Mouse (Mus musculus): ENCODE measurements around the gene Ifih1. TPM values are rescaled to one million over a fixed set of nuclear protein-coding genes. Genes with fewer than 3 reads are reported as not detected.

Gene Ifih1
- polyA plus RNA-seq, 1 experiment from 2014 or later, result 2.7 TPM

- Histone ChIP-seq H3K27ac (no peak overlapping the region), H3K4me1 (no peaks in the 10 kb centered on the region), H3K27me3 (no peaks in the 10 kb centered on the region), H3K9me3 (replicated peaks) (no peaks in the 10 kb centered on the region), H3K9ac (no peak overlapping the region), H3K4me2 (no peak overlapping the region), H3K36me3 (no peaks in the 10 kb centered on the region), H3K4me3 (replicated peaks) (no peak overlapping the region)
- WGBS, result 87% methylated on average over 5 of the region's 5 CpGs
- ATAC-seq (replicated peaks; ENCODE audit: low FRiP score), result no peak
Observed at GRCm38 (mm10) chr2:62628356-62628755, 17.7 kb downstream of the Ifih1 start.

- Histone ChIP-seq H3K9ac (no peak overlapping the region), H3K27ac (no peak overlapping the region), H3K27me3 (no peaks in the 10 kb centered on the region), H3K36me3 (no peaks in the 10 kb centered on the region), H3K4me3 (replicated peaks) (no peak overlapping the region), H3K4me2 (no peak overlapping the region), H3K4me1 (no peaks in the 10 kb centered on the region), H3K9me3 (replicated peaks) (no peaks in the 10 kb centered on the region)
- ATAC-seq (replicated peaks; ENCODE audit: low FRiP score), result no peak
- WGBS, result 16% methylated on average over 5 of the region's 5 CpGs
Observed at GRCm38 (mm10) chr2:62627728-62628127, 18.3 kb downstream of the Ifih1 start.

DNA sequence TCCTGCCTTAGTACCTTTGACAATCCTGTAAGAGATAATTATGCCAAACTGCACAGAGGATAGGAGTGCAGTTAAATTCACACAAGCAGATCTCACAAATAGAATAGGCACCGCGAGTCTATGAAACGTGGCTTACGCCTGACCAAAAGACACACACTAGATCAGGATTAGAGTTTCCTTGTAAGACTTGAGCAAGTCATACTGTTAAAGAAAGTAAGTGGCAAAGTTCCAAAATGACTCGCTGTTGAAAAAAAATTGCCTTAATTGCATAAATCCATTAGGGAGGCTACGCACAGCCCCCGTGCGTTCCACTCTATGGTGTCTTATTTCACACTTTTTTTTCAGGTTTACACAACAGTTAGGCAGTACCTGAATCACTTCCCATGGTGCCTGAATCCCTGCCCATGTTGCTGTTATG lies 23.0 kb downstream of the Ifih1 start:
- Histone ChIP-seq H3K9me3 (replicated peaks) (no peaks in the 10 kb centered on the region), H3K27me3 (no peaks in the 10 kb centered on the region), H3K4me2 (no peak overlapping the region), H3K36me3 (no peaks in the 10 kb centered on the region), H3K27ac (no peak overlapping the region), H3K9ac (no peak overlapping the region), H3K4me3 (replicated peaks) (no peak overlapping the region), H3K4me1 (no peaks in the 10 kb centered on the region)
- no peak for ATAC-seq (replicated peaks; ENCODE audit: low FRiP score)
- WGBS, result 66% methylated on average over 8 of the region's 8 CpGs

DNA sequence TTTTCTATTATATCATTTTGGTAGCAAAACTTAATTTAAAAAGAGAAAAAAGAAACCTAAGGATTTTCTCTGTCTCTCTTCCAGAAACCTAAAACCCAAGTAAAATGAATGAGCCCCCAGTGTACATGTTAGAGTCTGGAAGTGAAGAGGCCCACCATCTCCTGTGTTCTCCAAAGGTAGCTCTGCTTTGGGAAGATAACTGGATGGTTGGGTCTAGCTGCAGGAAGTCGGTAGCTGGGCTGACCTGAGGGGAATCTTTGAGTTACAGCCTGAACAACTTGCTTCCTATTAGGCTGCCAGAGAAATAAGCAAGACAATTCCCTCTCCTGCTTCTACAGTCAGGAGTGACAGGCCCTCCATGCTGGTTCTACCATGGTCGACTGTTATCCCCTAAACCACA lies 26.4 kb downstream of the Ifih1 start:
- Histone ChIP-seq H3K36me3 (no peaks in the 10 kb centered on the region), H3K4me2 (no peak overlapping the region), H3K27me3 (no peaks in the 10 kb centered on the region), H3K4me1 (no peaks in the 10 kb centered on the region), H3K9ac (no peak overlapping the region), H3K9me3 (replicated peaks) (no peaks in the 10 kb centered on the region), H3K27ac (no peak overlapping the region), H3K4me3 (replicated peaks) (no peak overlapping the region)
- ATAC-seq (replicated peaks; ENCODE audit: low FRiP score), result no peak
- 48% methylated on average over 2 of the region's 2 CpGs for WGBS

DNA sequence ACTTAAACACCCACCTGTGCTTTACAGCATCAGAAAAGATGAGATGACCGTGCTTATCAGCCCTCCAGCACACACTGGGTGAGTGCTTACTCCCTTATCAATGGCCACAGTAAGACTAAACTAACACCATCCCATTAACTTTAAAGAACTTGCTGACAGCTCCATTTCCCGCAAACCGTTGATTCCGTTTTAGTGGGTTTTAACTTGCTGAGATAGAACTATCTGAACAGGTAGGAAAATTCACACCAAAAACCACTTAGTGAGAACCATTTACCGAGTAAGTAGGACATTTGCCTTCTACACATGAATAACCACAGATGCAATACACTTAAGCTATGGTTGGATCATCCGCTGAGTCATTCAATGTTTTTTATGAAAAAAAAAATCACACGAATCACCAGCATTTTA lies 27.1 kb downstream of the Ifih1 start:
- Histone ChIP-seq H3K4me1 (no peaks in the 10 kb centered on the region), H3K27me3 (no peaks in the 10 kb centered on the region), H3K4me2 (no peak overlapping the region), H3K36me3 (no peaks in the 10 kb centered on the region), H3K4me3 (replicated peaks) (no peak overlapping the region), H3K27ac (no peak overlapping the region), H3K9ac (no peak overlapping the region), H3K9me3 (replicated peaks) (no peaks in the 10 kb centered on the region)
- ATAC-seq (replicated peaks; ENCODE audit: low FRiP score), result peak; percentile 71; the same call in 1 of the 2 replicates
- 78% methylated on average over 7 of the region's 7 CpGs for WGBS

- no peak overlapping the region for H3K9ac ChIP-seq
- WGBS, result 96% methylated on average over 4 of the region's 4 CpGs
- ATAC-seq (replicated peaks; ENCODE audit: low FRiP score), result no peak
Observed at GRCm38 (mm10) chr2:62613133-62613532, 32.9 kb downstream of the Ifih1 start.

GRCm38 (mm10) chr2:62606205-62606604 lies 39.9 kb downstream of the Ifih1 start:
- WGBS, result 89% methylated on average over 16 of the region's 16 CpGs
- Histone ChIP-seq H3K9ac (no peak overlapping the region), H3K27me3 (no peaks in the 10 kb centered on the region), H3K4me2 (no peak overlapping the region), H3K4me1 (no peaks in the 10 kb centered on the region), H3K4me3 (replicated peaks) (no peak overlapping the region), H3K36me3 (no peaks in the 10 kb centered on the region), H3K27ac (no peak overlapping the region), H3K9me3 (replicated peaks) (no peaks in the 10 kb centered on the region)
- ATAC-seq (replicated peaks; ENCODE audit: low FRiP score), result no peak

More at GRCm38 (mm10) chr2:62613133-62613532, 32.9 kb downstream of the Ifih1 start:
- H3K4me2 ChIP-seq, result no peak overlapping the region
- no peaks in the 10 kb centered on the region for H3K4me1 ChIP-seq
- H3K27ac ChIP-seq, result no peak overlapping the region
- H3K9me3 ChIP-seq (replicated peaks), result no peaks in the 10 kb centered on the region
- H3K36me3 ChIP-seq, result no peaks in the 10 kb centered on the region
- no peak overlapping the region for H3K4me3 ChIP-seq (replicated peaks)
- H3K27me3 ChIP-seq, result no peaks in the 10 kb centered on the region

- H3K9ac ChIP-seq, result no peak overlapping the region
- no peaks in the 10 kb centered on the region for H3K4me1 ChIP-seq
- no peak overlapping the region for H3K4me3 ChIP-seq (replicated peaks)
- no peaks in the 10 kb centered on the region for H3K27me3 ChIP-seq
- H3K27ac ChIP-seq, result no peak overlapping the region
- 80% methylated on average over 5 of the region's 5 CpGs for WGBS
- no peak overlapping the region for H3K4me2 ChIP-seq
- ATAC-seq (replicated peaks; ENCODE audit: low FRiP score), result no peak
- H3K9me3 ChIP-seq (replicated peaks), result no peaks in the 10 kb centered on the region
- no peaks in the 10 kb centered on the region for H3K36me3 ChIP-seq
Observed at GRCm38 (mm10) chr2:62603530-62603929, 42.5 kb downstream of the Ifih1 start.

DNA sequence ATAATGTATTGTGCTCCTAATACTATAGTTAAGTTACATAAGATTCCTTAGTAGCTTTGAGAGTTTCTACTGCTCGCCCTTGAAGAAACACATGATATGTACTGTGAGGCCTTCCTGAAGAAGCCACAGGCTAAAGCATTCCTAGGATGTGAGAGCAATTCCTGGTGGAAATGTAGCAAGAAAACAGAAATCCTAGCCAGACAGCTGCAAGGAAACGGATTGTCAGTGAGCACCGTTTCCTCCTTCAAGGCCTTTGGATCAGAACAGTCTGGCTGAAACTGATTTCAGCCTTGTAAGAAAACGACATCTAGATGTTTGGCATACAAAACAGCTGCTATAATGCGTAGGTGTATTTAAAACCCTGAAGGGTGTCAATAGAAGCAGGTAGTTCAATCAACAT lies 49.5 kb downstream of the Ifih1 start:
- no peaks in the 10 kb centered on the region for H3K9me3 ChIP-seq (replicated peaks)
- H3K4me3 ChIP-seq (replicated peaks), result no peak overlapping the region
- H3K9ac ChIP-seq, result no peak overlapping the region
- no peak for ATAC-seq (replicated peaks; ENCODE audit: low FRiP score)
- no peaks in the 10 kb centered on the region for H3K36me3 ChIP-seq
- H3K27ac ChIP-seq, result no peak overlapping the region
- no peaks in the 10 kb centered on the region for H3K4me1 ChIP-seq
- H3K4me2 ChIP-seq, result no peak overlapping the region
- WGBS, result 78% methylated on average over 5 of the region's 5 CpGs
- H3K27me3 ChIP-seq, result no peaks in the 10 kb centered on the region

DNA sequence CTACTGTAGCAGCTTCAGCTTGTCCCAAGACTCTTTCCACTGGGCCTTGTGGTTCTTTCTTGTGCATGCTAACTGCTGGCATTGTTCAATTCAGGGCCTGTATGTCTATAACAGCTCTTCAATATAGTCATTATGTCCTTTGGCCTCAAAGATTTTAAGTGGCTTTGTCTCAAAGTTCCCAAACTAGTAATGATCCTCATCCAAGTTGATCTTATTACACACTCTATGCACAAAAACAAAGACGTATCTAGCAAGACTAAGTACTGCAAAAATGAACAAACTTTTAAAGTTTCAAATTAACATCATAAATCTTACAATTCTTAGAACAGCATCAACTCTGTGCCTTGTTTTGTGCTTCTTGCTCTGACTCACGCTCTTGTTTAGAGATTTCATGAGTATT lies 51.6 kb downstream of the Ifih1 start:
- Histone ChIP-seq H3K27ac (no peak overlapping the region), H3K36me3 (no peaks in the 10 kb centered on the region), H3K9ac (no peak overlapping the region), H3K9me3 (replicated peaks) (no peaks in the 10 kb centered on the region), H3K4me3 (replicated peaks) (no peak overlapping the region), H3K27me3 (no peaks in the 10 kb centered on the region), H3K4me2 (no peak overlapping the region), H3K4me1 (no peaks in the 10 kb centered on the region)
- 82% methylated on average over 2 of the region's 2 CpGs for WGBS
- ATAC-seq (replicated peaks; ENCODE audit: low FRiP score), result no peak

DNA sequence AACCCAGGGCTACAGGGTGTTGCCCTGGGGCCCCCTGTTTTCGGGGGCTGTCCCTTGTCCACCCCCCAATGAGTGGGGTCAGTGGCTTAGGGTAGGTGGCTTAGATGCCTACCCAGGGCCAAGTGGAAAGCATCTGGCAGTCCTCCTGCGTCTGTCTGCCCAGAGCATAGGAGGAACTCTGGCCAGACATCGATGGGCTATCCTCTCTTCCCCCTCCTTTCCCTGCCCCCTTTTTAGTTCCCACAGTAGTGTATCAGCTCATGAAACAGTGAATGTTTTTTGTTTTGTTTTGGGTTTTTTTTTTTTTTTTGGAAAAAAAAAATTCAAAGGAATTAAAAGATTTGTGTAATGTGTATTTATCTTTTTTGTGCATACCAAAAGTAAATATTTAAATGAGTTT lies 54.5 kb downstream of the Ifih1 start:
- H3K27ac ChIP-seq, result no peak overlapping the region
- 86% methylated on average over 3 of the region's 3 CpGs for WGBS
- no peak overlapping the region for H3K4me3 ChIP-seq (replicated peaks)
- no peak overlapping the region for H3K9ac ChIP-seq
- H3K4me1 ChIP-seq, result no peaks in the 10 kb centered on the region
- H3K27me3 ChIP-seq, result no peaks in the 10 kb centered on the region
- no peak for ATAC-seq (replicated peaks; ENCODE audit: low FRiP score)
- no peaks in the 10 kb centered on the region for H3K9me3 ChIP-seq (replicated peaks)
- H3K36me3 ChIP-seq, result no peaks in the 10 kb centered on the region
- no peak overlapping the region for H3K4me2 ChIP-seq

- no peaks in the 10 kb centered on the region for H3K27me3 ChIP-seq
- no peak overlapping the region for H3K27ac ChIP-seq
- no peaks in the 10 kb centered on the region for H3K9me3 ChIP-seq (replicated peaks)
- WGBS, result 73% methylated on average over 4 of the region's 4 CpGs
- no peak for ATAC-seq (replicated peaks; ENCODE audit: low FRiP score)
- H3K4me3 ChIP-seq (replicated peaks), result no peak overlapping the region
- no peak overlapping the region for H3K4me2 ChIP-seq
- H3K36me3 ChIP-seq, result no peaks in the 10 kb centered on the region
- H3K4me1 ChIP-seq, result no peaks in the 10 kb centered on the region
- no peak overlapping the region for H3K9ac ChIP-seq
Observed at GRCm38 (mm10) chr2:62589333-62589732, 56.7 kb downstream of the Ifih1 start.

- Histone ChIP-seq H3K4me1 (no peaks in the 10 kb centered on the region), H3K9me3 (replicated peaks) (no peaks in the 10 kb centered on the region), H3K9ac (no peak overlapping the region), H3K27ac (no peak overlapping the region), H3K4me3 (replicated peaks) (no peak overlapping the region), H3K36me3 (no peaks in the 10 kb centered on the region), H3K4me2 (no peak overlapping the region), H3K27me3 (no peaks in the 10 kb centered on the region)
- ATAC-seq (replicated peaks; ENCODE audit: low FRiP score), result no peak
- WGBS, result 84% methylated on average over 5 of the region's 5 CpGs
Observed at GRCm38 (mm10) chr2:62585769-62586168, 60.3 kb downstream of the Ifih1 start.
